Mouse (Mus musculus): ENCODE results near the gene Epha6.

The Epha6 gene

GRCm38 (mm10) chr16:60264719-60265508 is 340.4 kb downstream of the Epha6 start:
- DNase-seq = no peak

GRCm38 (mm10) chr16:60258151-60258635 is 347.1 kb downstream of the Epha6 start:
- no peak for DNase-seq

GRCm38 (mm10) chr16:60257623-60258022 is 347.7 kb downstream of the Epha6 start:
- DNase-seq = no peak

GRCm38 (mm10) chr16:60257044-60257443 is 348.3 kb downstream of the Epha6 start:
- DNase-seq = no peak

- DNase-seq = no peak
Observed at GRCm38 (mm10) chr16:60239356-60240190, 365.8 kb downstream of the Epha6 start.

- no peak for DNase-seq
Observed at GRCm38 (mm10) chr16:60233985-60234766, 371.2 kb downstream of the Epha6 start.

GRCm38 (mm10) chr16:60232982-60233381 is 372.3 kb downstream of the Epha6 start:
- no peak for DNase-seq

- no peak for DNase-seq
Observed at GRCm38 (mm10) chr16:60209151-60209550, 396.2 kb downstream of the Epha6 start.

- DNase-seq = no peak
Observed at GRCm38 (mm10) chr16:60175580-60175979, 429.8 kb downstream of the Epha6 start.

GRCm38 (mm10) chr16:60152439-60152838 is 452.9 kb downstream of the Epha6 start:
- no peak for DNase-seq

GRCm38 (mm10) chr16:60144370-60144769 is 461.0 kb downstream of the Epha6 start:
- no peak for DNase-seq

- DNase-seq = no peak
Observed at GRCm38 (mm10) chr16:60121435-60121834, 483.9 kb downstream of the Epha6 start.

GRCm38 (mm10) chr16:60102210-60102609 is 503.1 kb downstream of the Epha6 start:
- DNase-seq = no peak

GRCm38 (mm10) chr16:60095333-60095732 is 510.0 kb downstream of the Epha6 start:
- DNase-seq = no peak

- no peak for DNase-seq
Observed at GRCm38 (mm10) chr16:60086976-60087375, 518.4 kb downstream of the Epha6 start.

GRCm38 (mm10) chr16:60070457-60071112 is 534.7 kb downstream of the Epha6 start:
- DNase-seq = no peak

GRCm38 (mm10) chr16:60043809-60044208 is 561.5 kb downstream of the Epha6 start:
- DNase-seq = no peak

- no peak for DNase-seq
Observed at GRCm38 (mm10) chr16:60028381-60028780, 577.0 kb downstream of the Epha6 start.

- DNase-seq = no peak
Observed at GRCm38 (mm10) chr16:60006857-60007568, 598.3 kb downstream of the Epha6 start.

- no peak for DNase-seq
Observed at GRCm38 (mm10) chr16:59969816-59970215, 635.5 kb downstream of the Epha6 start.

- DNase-seq = no peak
Observed at GRCm38 (mm10) chr16:59955731-59956130, 649.6 kb downstream of the Epha6 start.

GRCm38 (mm10) chr16:59923696-59924095 is 681.6 kb downstream of the Epha6 start:
- DNase-seq = no peak
